Mouse (Mus musculus) forebrain, embryonic 13.5 days (tissue): ENCODE results near the gene Rangrf. TPM values are rescaled to one million over a fixed set of nuclear protein-coding genes. Genes with fewer than 3 reads are reported as not detected.
A peak's percentile ranks its signal among the peaks of the same experiment; 100 is the strongest.
"Not testable (repeated sequence)": the region's sequence is repeated elsewhere in the genome, so short reads cannot be mapped to it uniquely, and the experiment has no call there.

Source experiments
- ATAC-seq: fragments of 200-750 bp; cut with Nextera tagmentation; 2 replicates; pipeline ENCODE4 v1.8.0; 2017
- H3K27ac ChIP-seq: fragments of 300-500 bp; sonication (generic); 2 replicates; pipeline ENCODE4 v1.5.1; 2015; ENCODE audit warnings: inconsistent platforms, mild to moderate bottlenecking, moderate library complexity
- H3K27me3 ChIP-seq: fragments of 300-500 bp; sonication (generic); 2 replicates; pipeline ENCODE4 v1.6.1; 2015; ENCODE audit warnings: mild to moderate bottlenecking, inconsistent platforms
- H3K36me3 ChIP-seq: fragments of 300-500 bp; sonication (generic); 2 replicates; pipeline ENCODE4 v1.6.1; 2015; ENCODE audit warnings: mild to moderate bottlenecking, inconsistent platforms; ENCODE audit not compliant: poor library complexity, severe bottlenecking
- H3K4me1 ChIP-seq: fragments of 300-500 bp; sonication (generic); 2 replicates; pipeline ENCODE4 v1.6.1; 2015; ENCODE audit warnings: inconsistent platforms
- H3K4me2 ChIP-seq: fragments of 300-500 bp; sonication (generic); 2 replicates; pipeline ENCODE4 v1.6.1; 2015; ENCODE audit warnings: inconsistent platforms, mild to moderate bottlenecking, moderate library complexity
- H3K4me3 ChIP-seq: fragments of 300-500 bp; sonication (generic); 2 replicates; pipeline ENCODE4 v1.5.1; 2015; ENCODE audit warnings: mild to moderate bottlenecking, inconsistent platforms
- H3K9ac ChIP-seq: fragments of 300-500 bp; sonication (generic); 2 replicates; pipeline ENCODE4 v1.6.1; 2015; ENCODE audit warnings: mild to moderate bottlenecking, inconsistent platforms
- H3K9me3 ChIP-seq: fragments of 300-500 bp; sonication (generic); replicated peaks from 2 replicates; pipeline ENCODE4 v1.6.1; 2016; ENCODE audit warnings: inconsistent platforms
- WGBS: fragments of 180-500 bp; shearing (Covaris S2); methylation state at CpG from one replicate; pipeline ENCODE4 v1.1.7; 2015; 5-methylcytosine and 5-hydroxymethylcytosine counted together
- polyA plus RNA-seq: library from polyadenylated mRNA; unstranded; fragments of >200 nt; fragmentation: Nextera tagmentation; extraction: Ambion mirVana; gene quantifications from 2 replicates; pipeline ENCODE4 v1.2.1, GENCODE M21; 2015

The Rangrf gene
- polyA plus RNA-seq, 1 experiment from 2014 or later: 49.3 TPM

GRCm38 (mm10) chr11:68973250-68974058 lies 1.5 kb downstream of the Rangrf start:
- H3K36me3 ChIP-seq, H3K27ac ChIP-seq, H3K4me1 ChIP-seq, H3K27me3 ChIP-seq, H3K9me3 ChIP-seq: not testable (repeated sequence)
- ATAC-seq: peak; percentile 93
- Histone ChIP-seq H3K4me3 (peak overlapping the region; percentile 46), H3K9ac (peak overlapping the region; percentile 50), H3K4me2 (peak overlapping the region; percentile 67)
- under 1% methylated on average over 38 of the region's 38 CpGs for WGBS

GRCm38 (mm10) chr11:68970232-68970631 lies 4.8 kb downstream of the Rangrf start:
- no peak for ATAC-seq
- H3K9ac ChIP-seq: no peak overlapping the region
- no peak overlapping the region for H3K4me2 ChIP-seq
- no peaks in the 10 kb centered on the region for H3K36me3 ChIP-seq
- H3K9me3 ChIP-seq: no peaks in the 10 kb centered on the region
- no peak overlapping the region for H3K27ac ChIP-seq
- peaks cover 8% of the 10 kb centered on the region; the same call in 1 of the 2 replicates for H3K27me3 ChIP-seq
- H3K4me1 ChIP-seq: peaks cover 20% of the 10 kb centered on the region
- no peak overlapping the region for H3K4me3 ChIP-seq
- WGBS: 72% methylated on average over 4 of the region's 4 CpGs

DNA sequence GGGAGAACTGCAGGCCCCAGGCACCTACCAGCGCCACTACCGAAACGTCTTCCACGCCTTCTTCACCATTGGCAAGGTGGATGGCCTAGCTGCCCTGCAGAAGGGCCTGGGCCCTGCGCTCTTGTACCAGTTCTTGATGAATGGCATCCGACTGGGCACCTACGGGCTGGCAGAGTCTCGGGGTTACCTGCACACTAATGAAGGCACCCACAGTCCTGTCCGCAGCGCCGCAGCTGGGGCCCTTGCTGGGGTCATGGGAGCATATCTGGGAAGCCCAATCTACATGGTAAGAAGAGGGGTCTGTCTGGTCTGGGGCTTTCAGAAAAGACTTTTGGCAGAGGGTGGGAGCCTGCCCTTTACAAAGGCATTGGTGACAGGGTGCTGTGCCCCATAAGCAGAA lies 6.2 kb downstream of the Rangrf start:
- 85% methylated on average over 11 of the region's 11 CpGs for WGBS
- no peak for ATAC-seq
- peaks cover 8% of the 10 kb centered on the region; the same call in 1 of the 2 replicates for H3K27me3 ChIP-seq
- no peaks in the 10 kb centered on the region for H3K9me3 ChIP-seq
- peak overlapping the region; percentile 93 for H3K4me2 ChIP-seq
- 0 out of 2 replicates have a peak overlapping the region, but pooled peaks have one; percentile 64 for H3K4me3 ChIP-seq
- H3K36me3 ChIP-seq: no peaks in the 10 kb centered on the region
- peaks cover 20% of the 10 kb centered on the region for H3K4me1 ChIP-seq
- H3K9ac ChIP-seq: peak overlapping the region; percentile 35
- H3K27ac ChIP-seq: no peak overlapping the region

DNA sequence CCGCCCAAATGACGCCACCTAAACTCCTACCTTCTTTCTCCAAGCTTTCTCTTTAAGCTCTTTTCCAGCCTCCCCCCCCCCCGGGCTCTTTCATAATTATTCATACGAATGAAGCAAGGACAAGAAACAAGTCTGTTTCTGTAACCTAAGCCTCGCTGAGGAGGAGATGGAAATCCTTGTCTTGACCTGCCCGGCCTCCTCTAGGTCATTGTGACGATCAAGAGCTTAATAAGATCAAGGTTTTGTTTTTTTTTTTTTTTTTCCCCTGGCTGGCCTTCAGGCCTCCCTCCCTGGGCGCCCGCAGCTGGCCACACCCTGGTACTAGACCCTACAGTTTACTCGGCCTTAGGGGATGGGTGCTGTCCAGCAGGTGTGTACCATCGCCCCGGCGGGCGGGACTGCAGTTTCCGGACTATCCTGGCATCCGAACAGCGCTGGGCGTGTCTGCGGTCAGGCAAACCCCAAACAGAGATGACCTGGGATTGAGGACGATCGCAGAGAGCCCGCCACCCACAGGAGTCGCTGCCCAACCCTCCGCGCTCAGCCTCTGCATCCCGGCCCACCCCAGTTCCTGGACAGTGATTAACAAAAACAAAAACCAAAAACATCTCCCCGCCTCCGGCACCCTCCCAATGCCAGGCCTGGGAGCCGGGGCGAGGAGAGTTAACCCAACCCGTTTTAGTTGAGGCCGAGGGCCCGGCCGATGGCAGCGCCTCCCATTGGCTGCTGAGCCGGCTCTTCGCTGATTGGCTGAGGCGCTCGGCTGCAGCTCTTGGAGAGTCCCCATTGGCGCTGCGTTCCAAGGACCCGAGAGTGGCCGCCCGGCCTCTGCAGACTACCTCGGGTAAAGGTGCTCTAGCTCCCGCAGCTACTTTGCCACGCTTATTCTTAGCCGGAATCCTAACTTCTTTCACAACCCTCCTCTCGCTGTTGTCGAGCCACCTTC lies 7.4 kb downstream of the Rangrf start, which contains the start of gene Slc25a35:
Slc25a35 (plus strand) TSS at position 795 of the 946 bp plus-strand sequence.
- Histone ChIP-seq H3K36me3 (no peaks in the 10 kb centered on the region), H3K27me3 (peaks cover 13% of the 10 kb centered on the region; the same call in 1 of the 2 replicates), H3K9me3 (no peaks in the 10 kb centered on the region), H3K4me3 (peak within 1 kb of the TSS; percentile 64), H3K4me2 (peak within 1 kb of the TSS; percentile 93), H3K9ac (peak within 1 kb of the TSS; percentile 75), H3K27ac (no peak within 1 kb of the TSS), H3K4me1 (peaks cover 13% of the 10 kb centered on the region)
- peak; percentile 99 for ATAC-seq
- 2% methylated on average over 50 of the region's 50 CpGs for WGBS

- WGBS: 46% methylated on average over 1 of the region's 1 CpGs
- Histone ChIP-seq H3K9ac (no peak overlapping the region), H3K4me1 (peaks cover 13% of the 10 kb centered on the region), H3K4me3 (no peak overlapping the region), H3K36me3 (no peaks in the 10 kb centered on the region), H3K27ac (no peak overlapping the region), H3K4me2 (no peak overlapping the region), H3K9me3 (no peaks in the 10 kb centered on the region), H3K27me3 (peaks cover 13% of the 10 kb centered on the region; the same call in 1 of the 2 replicates)
- ATAC-seq: no peak
These were observed 8.4 kb downstream of the Rangrf start for GRCm38 (mm10) chr11:68966554-68966953.

GRCm38 (mm10) chr11:68965845-68966244 lies 9.1 kb downstream of the Rangrf start:
- no peaks in the 10 kb centered on the region for H3K36me3 ChIP-seq
- no peak for ATAC-seq
- no peaks in the 10 kb centered on the region for H3K9me3 ChIP-seq
- peaks cover 13% of the 10 kb centered on the region; the same call in 1 of the 2 replicates for H3K27me3 ChIP-seq
- WGBS: 32% methylated on average over 3 of the region's 3 CpGs
- H3K27ac ChIP-seq: no peak overlapping the region
- H3K4me3 ChIP-seq: no peak overlapping the region
- no peak overlapping the region for H3K4me2 ChIP-seq
- peaks cover 13% of the 10 kb centered on the region for H3K4me1 ChIP-seq
- H3K9ac ChIP-seq: no peak overlapping the region

- Histone ChIP-seq H3K4me1 (peaks cover 13% of the 10 kb centered on the region), H3K4me2 (no peak overlapping the region), H3K9me3 (no peaks in the 10 kb centered on the region), H3K4me3 (no peak overlapping the region), H3K36me3 (no peaks in the 10 kb centered on the region), H3K27ac (no peak overlapping the region), H3K9ac (no peak overlapping the region), H3K27me3 (peaks cover 13% of the 10 kb centered on the region; the same call in 1 of the 2 replicates)
- no peak for ATAC-seq
These were observed 9.9 kb downstream of the Rangrf start for GRCm38 (mm10) chr11:68965050-68965449.

- ATAC-seq: no peak
- Histone ChIP-seq H3K27ac (no peak overlapping the region), H3K36me3 (no peaks in the 10 kb centered on the region), H3K9ac (no peak overlapping the region), H3K4me1 (peaks cover 10% of the 10 kb centered on the region), H3K4me2 (no peak overlapping the region), H3K27me3 (peaks cover 8% of the 10 kb centered on the region; the same call in 1 of the 2 replicates), H3K4me3 (no peak overlapping the region), H3K9me3 (no peaks in the 10 kb centered on the region)
- 82% methylated on average over 2 of the region's 2 CpGs for WGBS
These were observed 11.6 kb downstream of the Rangrf start for GRCm38 (mm10) chr11:68963405-68963804.

DNA sequence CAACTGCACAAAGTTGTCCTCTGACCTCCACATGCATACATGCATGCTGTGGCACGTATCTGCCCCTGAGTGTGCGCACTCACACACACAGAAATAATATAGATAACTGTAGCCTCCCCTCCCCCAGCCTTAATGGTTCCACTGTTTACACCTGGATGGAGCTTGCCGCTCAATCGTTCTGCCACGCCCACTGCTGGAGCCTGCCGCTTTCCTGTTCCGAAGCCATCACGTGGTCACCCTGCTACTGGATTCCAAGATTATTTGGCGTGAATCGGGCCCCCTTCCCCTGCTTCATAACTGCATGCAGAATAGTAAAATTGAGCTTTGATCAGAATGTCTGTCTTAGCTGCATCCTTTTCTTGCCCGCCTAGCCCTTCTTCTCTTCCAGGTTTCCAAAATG lies 12.8 kb downstream of the Rangrf start:
- not testable (repeated sequence) for H3K4me2 ChIP-seq, H3K4me1 ChIP-seq, ATAC-seq, H3K4me3 ChIP-seq, H3K9ac ChIP-seq, H3K9me3 ChIP-seq, H3K27ac ChIP-seq, H3K36me3 ChIP-seq
- 23% methylated on average over 11 of the region's 11 CpGs for WGBS
- peaks cover 13% of the 10 kb centered on the region for H3K27me3 ChIP-seq

- no peak for ATAC-seq
- Histone ChIP-seq H3K4me1 (no peaks in the 10 kb centered on the region; the same call in 1 of the 2 replicates), H3K27me3 (peaks cover 17% of the 10 kb centered on the region), H3K9me3 (no peaks in the 10 kb centered on the region), H3K36me3 (no peaks in the 10 kb centered on the region), H3K9ac (no peak overlapping the region), H3K4me2 (no peak overlapping the region), H3K4me3 (no peak overlapping the region), H3K27ac (no peak overlapping the region)
- WGBS: 79% methylated on average over 3 of the region's 3 CpGs
These were observed 13.4 kb downstream of the Rangrf start for GRCm38 (mm10) chr11:68961596-68961995.

DNA sequence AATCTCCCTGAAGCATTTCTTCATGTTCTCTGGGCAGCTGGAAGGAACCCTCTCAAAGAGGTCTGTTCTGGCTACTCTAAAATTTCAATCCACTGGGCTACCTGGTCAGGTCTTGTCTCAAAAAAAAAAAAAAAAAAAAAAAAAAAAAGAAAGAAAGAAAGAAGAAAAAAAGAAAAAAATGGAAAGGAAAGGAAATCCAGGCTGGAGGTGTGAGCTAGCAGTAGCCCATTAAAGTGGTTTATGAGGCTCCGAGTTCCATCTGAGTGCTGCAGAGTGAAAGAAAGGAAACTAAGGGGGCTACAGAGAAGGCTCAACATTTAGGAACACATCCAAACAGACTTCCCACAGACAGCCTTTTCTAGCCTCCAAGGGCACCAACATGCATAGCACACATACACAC lies 17.0 kb downstream of the Rangrf start:
- peaks cover 44% of the 10 kb centered on the region for H3K27me3 ChIP-seq
- H3K4me3 ChIP-seq: no peak overlapping the region
- H3K27ac ChIP-seq: no peak overlapping the region
- WGBS: 92% methylated on average over 1 of the region's 1 CpGs
- H3K9ac ChIP-seq: no peak overlapping the region
- no peak overlapping the region for H3K4me2 ChIP-seq
- no peaks in the 10 kb centered on the region for H3K36me3 ChIP-seq
- no peaks in the 10 kb centered on the region for H3K9me3 ChIP-seq
- H3K4me1 ChIP-seq: peaks cover 16% of the 10 kb centered on the region
- ATAC-seq: no peak

DNA sequence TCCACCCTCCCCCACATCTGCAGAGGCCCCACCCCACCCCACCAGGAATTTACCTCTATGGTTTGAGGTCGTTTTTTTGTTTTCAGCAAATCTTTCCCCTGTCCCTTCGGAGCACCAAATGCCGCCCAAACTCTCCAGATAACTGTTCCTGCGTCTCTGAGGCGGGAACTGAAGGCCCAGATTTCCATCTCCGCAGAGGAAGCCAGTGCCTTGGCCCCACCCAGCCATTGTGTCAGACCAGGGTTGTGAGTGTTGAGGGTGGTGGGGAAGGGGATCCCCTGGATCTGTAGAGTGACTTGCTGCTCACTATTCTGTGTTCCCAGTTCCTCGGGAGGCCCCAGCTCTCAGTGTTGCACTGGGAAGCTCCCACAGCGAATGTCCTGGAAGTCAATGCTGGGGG lies 17.7 kb downstream of the Rangrf start, which contains the start of gene Arhgef15:
Arhgef15 (minus strand) TSS at position 173 of the 400 bp plus-strand sequence.
- H3K27ac ChIP-seq: peak within 1 kb of the TSS; percentile 14; the same call in 1 of the 2 replicates
- H3K4me3 ChIP-seq: no peak within 1 kb of the TSS

More for the DNA sequence above, 17.7 kb downstream of the Rangrf start, which contains the start of gene Arhgef15:
- no peaks in the 10 kb centered on the region for H3K36me3 ChIP-seq
- WGBS: 45% methylated on average over 8 of the region's 8 CpGs
- ATAC-seq: no peak
- peaks cover 48% of the 10 kb centered on the region for H3K27me3 ChIP-seq
- no peak within 1 kb of the TSS for H3K4me2 ChIP-seq
- no peak within 1 kb of the TSS for H3K9ac ChIP-seq
- peaks cover 16% of the 10 kb centered on the region for H3K4me1 ChIP-seq
- H3K9me3 ChIP-seq: no peaks in the 10 kb centered on the region
